Mouse (Mus musculus) embryo, embryonic 9.5 days (tissue): ENCODE results near the gene Abca6.

Experiments
- DNase-seq: peaks from one replicate; pipeline ENCODE4 v3.0.0-alpha.2; 2017; ENCODE audit errors: extremely low spot score

The Abca6 gene

GRCm38 (mm10) chr11:110196561-110197306, 54.8 kb downstream of the Abca6 start:
- DNase-seq, result no peak

DNA sequence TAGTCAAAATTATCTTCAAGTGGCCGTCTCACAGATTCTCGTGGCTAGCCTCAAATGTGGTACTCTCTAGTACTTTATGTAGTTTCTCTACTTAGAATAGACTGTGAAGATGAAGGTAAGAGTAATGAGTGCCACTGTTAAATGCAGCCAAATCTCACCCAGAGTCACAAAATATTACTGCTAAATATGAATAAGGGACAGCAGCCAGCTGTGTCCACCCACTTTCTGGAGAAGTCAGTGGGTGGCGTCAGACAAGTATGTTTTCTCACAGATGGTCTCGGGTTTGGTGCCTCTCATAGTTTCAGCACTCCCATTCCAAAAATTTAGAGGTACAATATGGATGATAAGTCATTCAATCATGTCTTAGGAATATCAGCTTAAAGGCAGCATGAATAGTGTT, 56.3 kb downstream of the Abca6 start:
- DNase-seq, result no peak

GRCm38 (mm10) chr11:110171212-110171611, 80.4 kb downstream of the Abca6 start:
- no peak for DNase-seq

- DNase-seq, result peak; percentile 24
These were observed 83.9 kb downstream of the Abca6 start, which contains the start of gene Abca9 for GRCm38 (mm10) chr11:110167459-110168251. TSS of gene Abca9 (minus strand) at chr11:110168196.

DNA sequence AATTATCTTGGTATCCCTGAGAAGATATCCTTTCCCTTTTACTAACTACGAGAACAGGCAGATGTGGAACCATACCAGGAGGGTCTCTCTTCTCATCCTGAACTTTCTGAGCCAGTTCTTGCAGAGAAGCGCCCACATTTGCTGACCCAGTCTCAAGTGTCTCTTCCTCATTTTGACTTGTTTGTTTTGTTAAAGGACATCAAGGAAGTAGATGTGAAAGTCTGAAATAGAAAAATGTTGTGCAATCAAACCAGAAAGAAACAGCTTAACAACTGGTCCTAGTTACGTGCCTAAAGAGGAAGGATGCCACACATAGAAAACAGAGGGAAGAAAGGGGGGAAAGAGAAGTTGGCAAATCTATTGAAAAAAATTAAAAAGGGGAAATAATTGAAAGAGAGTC, 85.8 kb downstream of the Abca6 start:
- DNase-seq, result peak; percentile 9

DNA sequence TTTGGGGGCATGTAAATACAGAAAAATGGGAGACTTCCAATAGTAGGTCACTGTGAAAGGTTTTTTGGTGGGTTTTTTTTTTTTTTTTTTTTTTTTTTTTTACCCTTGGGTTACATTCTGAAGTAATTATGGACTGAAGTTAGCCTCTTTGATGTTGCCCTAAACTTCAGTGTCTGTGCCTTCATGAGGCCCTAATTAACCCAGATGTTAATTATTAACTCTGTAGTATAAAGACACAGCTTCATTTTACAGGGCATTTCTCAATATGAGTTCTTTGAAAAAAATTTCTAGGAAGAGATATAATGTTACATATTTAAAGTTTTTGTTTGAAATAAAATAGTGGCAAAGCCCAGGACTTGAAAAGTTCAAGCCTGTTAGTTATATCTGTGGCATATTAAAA, 86.2 kb downstream of the Abca6 start:
- DNase-seq, result no peak

GRCm38 (mm10) chr11:110157059-110157458, 94.5 kb downstream of the Abca6 start:
- DNase-seq, result no peak

- no peak for DNase-seq
These were observed 95.6 kb downstream of the Abca6 start for GRCm38 (mm10) chr11:110155985-110156384.

GRCm38 (mm10) chr11:110147640-110148039, 103.9 kb downstream of the Abca6 start:
- DNase-seq, result no peak

GRCm38 (mm10) chr11:110145421-110145820, 106.2 kb downstream of the Abca6 start:
- no peak for DNase-seq

GRCm38 (mm10) chr11:110130760-110131159, 120.8 kb downstream of the Abca6 start:
- no peak for DNase-seq
